In genomic region chr13:95777651-95778391, GRCm38 (mm10) we compare ENCODE assay signal across 14 mouse cellular contexts.
DNase-seq lines count a peak whose midpoint lies in the region; ATAC-seq and TF ChIP-seq lines count a peak whose summit lies in the region.
"Had no signal": no experiment of that assay in that cellular context is flagged by ENCODE, and none has a peak within 500 bp of the region (broad histone marks: within the 10 kb centered on the region; RNA-seq: fewer than 3 reads in every experiment).

No protein-coding gene starts in this region.

- H3K4me1 ChIP-seq in liver, adult 2 months (ENCODE audit: control insufficient read depth, insufficient read depth, low read length), result peaks cover 55% of the 10 kb centered on the region
- H3K4me1 ChIP-seq in liver, postnatal 0 days (ENCODE audit: insufficient read depth), result peaks cover 39% of the 10 kb centered on the region
- peaks cover 23% of the 10 kb centered on the region for H3K4me1 ChIP-seq in intestine, postnatal 0 days (replicated peaks; ENCODE audit: control insufficient read depth, insufficient read depth, low read length)

- 69% methylated on average over 5 of the region's 5 CpGs for WGBS in liver, adult 2 months
- 75% methylated on average over 5 of the region's 5 CpGs for WGBS in liver, postnatal 0 days (ENCODE audit: insufficient replicate concordance)
- 82% methylated on average over 5 of the region's 5 CpGs for WGBS in intestine, postnatal 0 days

- H3K27me3 ChIP-seq in liver, adult 2 months (ENCODE audit: control insufficient read depth, insufficient read depth, low read length), result no peaks in the 10 kb centered on the region
- H3K27me3 ChIP-seq in liver, postnatal 0 days (ENCODE audit: insufficient read depth, low read length), result no peaks in the 10 kb centered on the region
- no peaks in the 10 kb centered on the region for H3K27me3 ChIP-seq in intestine, postnatal 0 days (replicated peaks; ENCODE audit: control insufficient read depth, insufficient read depth, low read length)
- H3K27me3 ChIP-seq: CH12.LX; hindbrain, embryonic 15.5 days; limb, embryonic 13.5 days; neural tube, embryonic 13.5 days had no signal

- H3K36me3 ChIP-seq in liver, adult 2 months (ENCODE audit: control insufficient read depth, insufficient read depth, low read length), result no peaks in the 10 kb centered on the region
- H3K36me3 ChIP-seq in liver, postnatal 0 days (replicated peaks; ENCODE audit: insufficient read depth, low read length), result no peaks in the 10 kb centered on the region
- no peaks in the 10 kb centered on the region for H3K36me3 ChIP-seq in intestine, postnatal 0 days (ENCODE audit: control insufficient read depth, insufficient read depth)
- H3K36me3 ChIP-seq: forebrain, embryonic 10.5 days; hindbrain, embryonic 15.5 days; limb, embryonic 13.5 days; neural tube, embryonic 13.5 days had no signal

- TF ChIP-seq EP300 in liver, postnatal 0 days (IDR thresholded peaks at IDR 0.05; ENCODE audit: low read depth), result no peak

- peak overlapping the region; percentile 69 for H3K27ac ChIP-seq in liver, adult 2 months (replicated peaks; ENCODE audit: insufficient read depth, low read depth, low read length)
- no peak overlapping the region for H3K27ac ChIP-seq in liver, postnatal 0 days (ENCODE audit: low read depth)
- H3K27ac ChIP-seq in intestine, postnatal 0 days (ENCODE audit: low read depth, low read length), result no peak overlapping the region
- H3K27ac ChIP-seq: hindbrain, embryonic 15.5 days; limb, embryonic 13.5 days; neural tube, embryonic 13.5 days had no signal

- no peak overlapping the region for H3K4me2 ChIP-seq in liver, postnatal 0 days (ENCODE audit: low read depth, low read length)
- H3K4me2 ChIP-seq in intestine, postnatal 0 days (replicated peaks; ENCODE audit: low read depth), result no peak overlapping the region
- H3K4me2 ChIP-seq: hindbrain, embryonic 15.5 days; limb, embryonic 13.5 days; midbrain, embryonic 11.5 days; neural tube, embryonic 13.5 days had no signal

- H3K79me2 ChIP-seq in liver, adult 2 months (ENCODE audit: control insufficient read depth, insufficient read depth, low read length), result peaks cover 62% of the 10 kb centered on the region

- TF ChIP-seq CTCF in liver, adult 2 months (IDR thresholded peaks at IDR 0.05; ENCODE audit: low read depth, low read length), result no peak
- TF ChIP-seq CTCF in liver, postnatal 0 days (IDR thresholded peaks at IDR 0.05; ENCODE audit: low read depth), result no peak
- no peak for TF ChIP-seq CTCF in intestine, postnatal 0 days (IDR thresholded peaks at IDR 0.05; ENCODE audit: low read depth)

- no peak overlapping the region for H3K9ac ChIP-seq in liver, adult 2 months (ENCODE audit: low read depth, low read length)
- no peak overlapping the region for H3K9ac ChIP-seq in liver, postnatal 0 days (replicated peaks)
- H3K9ac ChIP-seq in intestine, postnatal 0 days (ENCODE audit: low read depth, low read length), result no peak overlapping the region
- H3K9ac ChIP-seq: hindbrain, embryonic 15.5 days; limb, embryonic 13.5 days; neural tube, embryonic 13.5 days had no signal

- TF ChIP-seq POLR2A in liver, adult 2 months (IDR thresholded peaks at IDR 0.05; ENCODE audit: extremely low read depth, insufficient read depth, low read length), result no peak

- peak; percentile 26; the same call in 1 of the 2 replicates for ATAC-seq in cerebellum, adult (ENCODE audit: insufficient number of reproducible peaks, low FRiP score, low TSS enrichment)
- no peak for ATAC-seq in liver, postnatal 0 days
- peak; percentile 26; the same call in 1 of the 2 replicates for ATAC-seq in intestine, postnatal 0 days
- no peak for ATAC-seq in CD4-positive, CD25-positive, alpha-beta regulatory T cell, adult 4 months

- H3K4me3 ChIP-seq in liver, adult 2 months (ENCODE audit: insufficient read depth, low read depth, low read length), result no peak overlapping the region
- H3K4me3 ChIP-seq in liver, postnatal 0 days (ENCODE audit: low read depth, low read length), result no peak overlapping the region
- no peak overlapping the region for H3K4me3 ChIP-seq in intestine, postnatal 0 days (ENCODE audit: low read depth, low read length)
- H3K4me3 ChIP-seq: forebrain, embryonic 10.5 days; hindbrain, embryonic 15.5 days; limb, embryonic 13.5 days; neural tube, embryonic 13.5 days had no signal

- no peak for DNase-seq in cerebellum, adult 11 months
- peak; percentile 86 for DNase-seq in liver, adult 2 months (ENCODE audit: extremely low read depth, low read depth, low spot score)
- no peak for DNase-seq in liver, postnatal 0 days
- peak; percentile 25 to 46 for DNase-seq in cerebellum, postnatal 14 days
- DNase-seq in urinary bladder, postnatal 14 days (ENCODE audit: low spot score), result no peak

- no peaks in the 10 kb centered on the region for H3K9me3 ChIP-seq in liver, postnatal 0 days (ENCODE audit: low read length)
- no peaks in the 10 kb centered on the region for H3K9me3 ChIP-seq in intestine, postnatal 0 days (ENCODE audit: control insufficient read depth)
- H3K9me3 ChIP-seq: forebrain, embryonic 10.5 days; hindbrain, embryonic 15.5 days; limb, embryonic 13.5 days; neural tube, embryonic 13.5 days had no signal

Comparison
In these comparisons a context has a peak if more than half of its experiments do, and no peak if none do; other contexts are left out.
1. DNase-seq: peak in liver, adult 2 months (single experiment) and cerebellum, postnatal 14 days (2 of 2); none in cerebellum, adult 11 months (single experiment), liver, postnatal 0 days (single experiment) and urinary bladder, postnatal 14 days (single experiment).
2. ATAC-seq: peak in cerebellum, adult (single experiment) and intestine, postnatal 0 days (single experiment); none in liver, postnatal 0 days (single experiment) and CD4-positive, CD25-positive, alpha-beta regulatory T cell, adult 4 months (single experiment).